Mouse (Mus musculus) kidney, embryonic 16.5 days (tissue): ENCODE results near the gene Ntm. TPM values are rescaled to one million over a fixed set of nuclear protein-coding genes. Genes with fewer than 3 reads are reported as not detected.

ENCODE experiments used
- ATAC-seq: fragments of 200-750 bp; cut with Nextera tagmentation; 2 replicates; pipeline ENCODE4 v1.8.0; 2017; ENCODE audit warnings: moderate TSS enrichment; ENCODE audit not compliant: low FRiP score, low TSS enrichment
- H3K27ac ChIP-seq: fragments of 300-500 bp; sonication (generic); 2 replicates; pipeline ENCODE4 v1.5.1; 2014; ENCODE audit warnings: low read length
- H3K27me3 ChIP-seq: fragments of 300-500 bp; sonication (generic); 2 replicates; pipeline ENCODE4 v1.6.1; 2014; ENCODE audit warnings: low read length, control low read depth, mixed read lengths; ENCODE audit not compliant: insufficient read depth
- H3K36me3 ChIP-seq: fragments of 300-500 bp; sonication (generic); 2 replicates; pipeline ENCODE4 v1.6.1; 2014; ENCODE audit warnings: low read length, control low read depth, mixed read lengths; ENCODE audit not compliant: insufficient read depth
- H3K4me1 ChIP-seq: fragments of 300-500 bp; sonication (generic); 2 replicates; pipeline ENCODE4 v1.6.1; 2014; ENCODE audit warnings: low read length, control low read depth, mixed read lengths; ENCODE audit not compliant: insufficient read depth
- H3K4me2 ChIP-seq: fragments of 300-500 bp; sonication (generic); replicated peaks from 2 replicates; pipeline ENCODE4 v1.6.1; 2014; ENCODE audit warnings: low read depth, low read length
- H3K4me3 ChIP-seq: fragments of 300-500 bp; sonication (generic); 2 replicates; pipeline ENCODE4 v1.5.1; 2014; ENCODE audit warnings: mild to moderate bottlenecking, low read length
- H3K9ac ChIP-seq: fragments of 300-500 bp; sonication (generic); replicated peaks from 2 replicates; pipeline ENCODE4 v1.6.1; 2014; ENCODE audit warnings: low read length
- H3K9me3 ChIP-seq: fragments of 300-500 bp; sonication (generic); 2 replicates; pipeline ENCODE4 v1.6.1; 2016; ENCODE audit warnings: low read length, control low read depth
- WGBS: fragments of 180-500 bp; shearing (Covaris S2); extraction: QIAGEN DNeasy Blood & Tissue Kit; methylation state at CpG from one replicate; pipeline ENCODE4 v1.1.7; 2014; 5-methylcytosine and 5-hydroxymethylcytosine counted together
- polyA plus RNA-seq: library from polyadenylated mRNA; unstranded; fragments of >200 nt; fragmentation: Nextera tagmentation; extraction: Ambion mirVana; gene quantifications from 2 replicates; pipeline ENCODE4 v1.2.1, GENCODE M21; 2015

Gene Ntm
- polyA plus RNA-seq, 1 experiment from 2014 or later = 42.1 TPM

DNA sequence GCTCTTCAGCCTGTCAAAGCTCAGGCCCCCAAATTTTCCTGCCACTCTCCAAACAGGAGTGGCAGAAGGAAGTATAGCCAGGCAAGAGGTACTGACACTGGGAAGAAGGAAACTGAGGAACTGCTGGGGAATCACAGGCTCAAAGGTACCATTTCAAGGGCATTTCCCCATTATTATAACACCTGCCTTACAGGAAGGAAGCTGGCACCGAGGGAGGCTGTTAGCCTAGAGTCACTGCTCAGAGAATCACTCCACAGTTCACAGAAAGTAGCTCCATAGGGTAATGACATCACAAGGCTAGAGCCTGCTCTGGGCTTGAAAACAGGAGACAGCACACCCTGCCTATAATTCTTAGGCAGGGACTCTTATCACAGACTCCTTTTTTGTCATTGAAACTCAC, 643.7 kb downstream of the Ntm start:
- 4% methylated on average over 1 of the region's 1 CpGs for WGBS
- ATAC-seq = 0 out of 2 replicates have a peak, but pooled peaks have one; percentile 22
- peaks cover 32% of the 10 kb centered on the region for H3K4me1 ChIP-seq
- no peak overlapping the region for H3K4me3 ChIP-seq
- no peaks in the 10 kb centered on the region for H3K36me3 ChIP-seq
- no peak overlapping the region for H3K9ac ChIP-seq
- H3K27me3 ChIP-seq = no peaks in the 10 kb centered on the region
- H3K9me3 ChIP-seq = no peaks in the 10 kb centered on the region
- H3K4me2 ChIP-seq = no peak overlapping the region
- peak overlapping the region; percentile 64 for H3K27ac ChIP-seq

DNA sequence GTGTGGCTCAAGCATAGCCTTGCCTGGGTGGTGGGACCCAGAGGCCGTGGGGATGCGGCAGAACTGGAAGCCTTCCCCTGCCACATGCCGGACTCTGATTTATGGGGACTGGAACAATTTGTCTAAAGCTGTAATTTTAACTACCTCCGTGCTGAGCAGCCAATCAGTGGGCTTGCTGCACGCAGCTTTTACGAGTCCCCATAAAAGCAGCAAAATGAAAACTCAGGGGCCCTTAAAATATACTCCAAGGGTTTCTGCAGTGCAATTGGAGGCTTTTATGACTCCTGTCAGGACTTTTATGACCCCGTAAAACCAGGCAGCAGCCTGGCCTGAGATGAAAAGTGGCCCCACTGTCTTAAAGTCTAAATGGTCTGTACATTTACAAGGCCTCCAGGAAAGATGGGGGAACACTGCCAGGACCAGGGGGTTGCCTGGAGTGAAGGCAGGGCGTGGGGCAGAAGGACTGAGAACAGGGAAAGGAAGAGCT, 644.2 kb downstream of the Ntm start:
- ATAC-seq = peak; percentile 80

DNA sequence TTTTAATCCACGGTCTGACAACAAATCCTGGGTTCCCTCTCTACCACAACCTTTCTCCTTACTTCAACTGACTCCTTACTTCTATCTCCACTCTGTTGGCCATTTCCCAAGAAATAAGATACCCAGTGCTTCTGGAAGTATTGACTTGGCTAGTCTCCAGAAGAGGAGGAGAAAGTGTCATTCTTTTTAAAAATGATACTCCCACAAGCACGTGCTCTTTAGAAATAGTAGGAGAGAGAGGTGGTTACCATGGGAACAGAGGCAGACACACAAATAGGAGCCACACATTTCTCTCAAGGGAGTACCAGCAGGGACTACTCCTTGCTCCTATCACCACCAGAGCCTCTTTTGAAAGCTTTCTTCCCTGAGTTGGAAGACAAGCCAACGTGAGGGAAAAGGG, 645.3 kb downstream of the Ntm start:
- 15% methylated on average over 3 of the region's 3 CpGs for WGBS
- peak; percentile 54; the same call in 1 of the 2 replicates for ATAC-seq
- H3K9me3 ChIP-seq = no peaks in the 10 kb centered on the region
- no peaks in the 10 kb centered on the region for H3K27me3 ChIP-seq
- no peak overlapping the region for H3K9ac ChIP-seq
- no peaks in the 10 kb centered on the region for H3K36me3 ChIP-seq
- no peak overlapping the region for H3K4me2 ChIP-seq
- H3K4me1 ChIP-seq = peaks cover 32% of the 10 kb centered on the region
- H3K27ac ChIP-seq = peak overlapping the region; percentile 27
- H3K4me3 ChIP-seq = no peak overlapping the region

More for the DNA sequence above, 644.2 kb downstream of the Ntm start:
- H3K4me2 ChIP-seq = no peak overlapping the region; the same call in 1 of the 2 replicates
- no peaks in the 10 kb centered on the region for H3K27me3 ChIP-seq
- no peak overlapping the region for H3K4me3 ChIP-seq
- H3K27ac ChIP-seq = peak overlapping the region; percentile 64
- peaks cover 32% of the 10 kb centered on the region for H3K4me1 ChIP-seq
- no peaks in the 10 kb centered on the region for H3K9me3 ChIP-seq
- no peak overlapping the region for H3K9ac ChIP-seq
- 6% methylated on average over 8 of the region's 8 CpGs for WGBS
- H3K36me3 ChIP-seq = no peaks in the 10 kb centered on the region

DNA sequence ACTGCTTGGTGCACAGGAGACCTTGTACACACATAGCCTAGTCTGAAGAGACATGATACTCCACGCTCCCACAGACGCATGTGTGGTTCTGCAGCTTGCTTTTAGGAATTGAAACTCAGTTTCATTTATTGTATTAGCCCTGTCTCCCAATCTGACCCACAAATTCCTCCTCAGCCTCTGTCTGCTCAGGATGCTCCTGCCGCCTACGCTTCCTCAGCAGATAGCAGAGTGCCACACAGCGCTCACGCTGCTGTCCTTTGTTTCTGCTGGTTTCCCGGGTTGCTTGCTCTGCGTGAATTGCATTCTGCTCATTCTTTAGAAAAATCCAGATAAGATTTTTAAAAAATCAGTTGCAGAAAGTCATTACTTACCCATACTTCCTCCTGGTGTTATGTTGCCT, 647.1 kb downstream of the Ntm start:
- H3K4me1 ChIP-seq = peaks cover 32% of the 10 kb centered on the region
- no peak overlapping the region for H3K27ac ChIP-seq
- WGBS = 71% methylated on average over 8 of the region's 8 CpGs
- no peak overlapping the region for H3K4me3 ChIP-seq
- H3K9me3 ChIP-seq = no peaks in the 10 kb centered on the region
- no peak for ATAC-seq
- no peaks in the 10 kb centered on the region for H3K27me3 ChIP-seq
- no peak overlapping the region for H3K9ac ChIP-seq
- no peaks in the 10 kb centered on the region for H3K36me3 ChIP-seq
- H3K4me2 ChIP-seq = no peak overlapping the region

DNA sequence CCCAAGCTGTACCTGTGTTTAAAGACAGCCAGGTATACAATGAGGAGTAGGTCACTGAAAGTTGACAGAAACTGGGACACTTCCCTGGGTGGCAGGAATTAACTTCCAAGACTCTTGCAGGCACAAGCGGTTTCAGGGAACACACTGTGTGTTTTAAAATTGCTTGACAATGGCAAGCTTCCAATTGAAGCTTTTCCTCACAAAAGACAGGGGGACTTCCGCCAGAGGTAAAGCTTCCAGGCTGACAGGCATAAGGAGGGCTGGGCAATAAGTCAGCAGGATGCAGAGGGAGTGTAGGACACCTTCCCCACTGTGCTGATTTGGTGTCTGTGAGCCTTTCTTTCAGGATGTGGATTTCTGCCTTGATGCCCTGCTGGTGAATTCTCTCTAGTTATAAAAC, 656.0 kb downstream of the Ntm start:
- Histone ChIP-seq H3K4me2 (no peak overlapping the region), H3K27me3 (no peaks in the 10 kb centered on the region), H3K36me3 (no peaks in the 10 kb centered on the region), H3K9me3 (no peaks in the 10 kb centered on the region), H3K4me1 (no peaks in the 10 kb centered on the region), H3K4me3 (no peak overlapping the region), H3K9ac (no peak overlapping the region), H3K27ac (no peak overlapping the region)
- 31% methylated on average over 2 of the region's 2 CpGs for WGBS
- no peak for ATAC-seq

DNA sequence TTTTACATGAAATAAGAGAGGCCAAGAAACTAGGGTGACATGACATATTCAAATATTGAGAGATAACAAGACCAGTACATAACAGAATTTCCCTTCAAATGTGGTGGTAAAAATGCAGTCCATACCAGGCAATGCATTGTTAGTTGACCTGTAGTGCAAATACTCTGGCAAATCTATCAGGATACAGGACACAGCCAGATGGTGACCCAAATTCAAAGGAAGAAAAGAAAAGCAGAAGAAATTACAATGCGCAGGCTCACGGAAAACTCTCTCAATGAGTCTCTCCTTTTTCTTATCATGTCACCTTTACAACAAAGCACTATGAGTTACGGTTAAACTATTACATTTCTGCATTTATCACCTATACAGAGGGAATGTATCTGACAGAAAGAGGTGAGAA, 664.6 kb downstream of the Ntm start:
- no peak overlapping the region for H3K27ac ChIP-seq
- H3K9me3 ChIP-seq = no peaks in the 10 kb centered on the region
- no peaks in the 10 kb centered on the region for H3K36me3 ChIP-seq
- H3K9ac ChIP-seq = no peak overlapping the region
- ATAC-seq = no peak
- WGBS = 91% methylated on average over 3 of the region's 3 CpGs
- H3K4me3 ChIP-seq = no peak overlapping the region
- no peak overlapping the region for H3K4me2 ChIP-seq
- H3K27me3 ChIP-seq = no peaks in the 10 kb centered on the region
- H3K4me1 ChIP-seq = no peaks in the 10 kb centered on the region

DNA sequence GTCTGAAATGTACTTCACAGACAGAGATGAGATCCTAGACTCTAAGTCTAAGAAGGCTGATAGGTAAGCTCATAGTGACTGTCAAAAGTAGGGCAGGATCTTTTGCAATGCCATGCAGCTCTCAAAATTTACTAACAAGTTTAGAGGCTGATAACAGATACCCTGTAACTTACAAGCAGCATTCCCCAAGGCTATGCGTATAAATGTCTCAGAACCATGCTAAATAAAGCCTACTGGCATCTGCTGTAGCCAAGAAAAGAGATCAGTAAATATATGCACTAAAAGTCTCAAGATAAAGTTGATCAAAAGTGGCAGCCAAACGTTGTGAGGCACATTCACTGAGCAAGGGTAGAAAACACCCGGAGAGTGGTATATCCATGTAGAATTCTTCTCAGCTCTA, 666.2 kb downstream of the Ntm start:
- no peak overlapping the region for H3K4me2 ChIP-seq
- ATAC-seq = no peak
- no peaks in the 10 kb centered on the region for H3K4me1 ChIP-seq
- no peak overlapping the region for H3K9ac ChIP-seq
- no peaks in the 10 kb centered on the region for H3K27me3 ChIP-seq
- no peaks in the 10 kb centered on the region for H3K9me3 ChIP-seq
- H3K36me3 ChIP-seq = no peaks in the 10 kb centered on the region
- WGBS = 84% methylated on average over 3 of the region's 3 CpGs
- H3K27ac ChIP-seq = no peak overlapping the region
- H3K4me3 ChIP-seq = no peak overlapping the region

DNA sequence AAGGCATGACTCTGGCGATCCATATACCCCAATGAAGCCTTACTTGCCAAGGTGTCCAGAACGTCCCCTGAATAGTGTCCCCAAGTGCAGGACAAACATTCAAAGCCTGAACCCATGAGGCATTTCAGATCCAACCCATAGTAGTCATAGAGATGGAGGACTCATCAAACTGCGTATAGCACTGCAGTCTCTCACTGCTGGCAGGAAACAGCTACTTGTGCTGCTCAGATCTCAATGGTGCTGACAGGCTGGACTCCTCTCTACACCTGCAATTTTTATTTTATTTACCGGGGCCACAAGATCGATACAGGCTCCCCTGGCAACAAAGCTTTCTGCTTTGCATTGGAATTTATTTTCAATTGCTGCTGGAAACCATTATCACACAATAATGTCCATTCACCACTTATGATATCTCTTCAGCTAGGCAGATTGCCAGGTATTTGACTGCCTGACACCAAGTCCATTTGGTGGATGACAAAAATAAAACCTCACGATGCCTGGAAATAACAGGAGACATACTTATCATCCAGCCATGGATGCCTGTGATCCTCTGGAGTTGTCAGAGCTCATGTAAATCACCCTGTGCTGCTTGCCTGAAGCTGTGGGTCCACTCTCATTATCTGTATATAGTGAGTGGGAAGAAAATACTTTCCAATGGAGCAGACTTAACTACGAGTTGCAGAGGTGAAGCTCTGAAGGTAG, 674.8 kb downstream of the Ntm start:
- 82% methylated on average over 7 of the region's 7 CpGs for WGBS
- no peak overlapping the region for H3K4me3 ChIP-seq
- ATAC-seq = no peak
- no peak overlapping the region for H3K4me2 ChIP-seq
- no peak overlapping the region for H3K9ac ChIP-seq
- no peaks in the 10 kb centered on the region for H3K36me3 ChIP-seq
- no peaks in the 10 kb centered on the region for H3K4me1 ChIP-seq
- no peak overlapping the region for H3K27ac ChIP-seq
- H3K9me3 ChIP-seq = no peaks in the 10 kb centered on the region
- H3K27me3 ChIP-seq = no peaks in the 10 kb centered on the region

DNA sequence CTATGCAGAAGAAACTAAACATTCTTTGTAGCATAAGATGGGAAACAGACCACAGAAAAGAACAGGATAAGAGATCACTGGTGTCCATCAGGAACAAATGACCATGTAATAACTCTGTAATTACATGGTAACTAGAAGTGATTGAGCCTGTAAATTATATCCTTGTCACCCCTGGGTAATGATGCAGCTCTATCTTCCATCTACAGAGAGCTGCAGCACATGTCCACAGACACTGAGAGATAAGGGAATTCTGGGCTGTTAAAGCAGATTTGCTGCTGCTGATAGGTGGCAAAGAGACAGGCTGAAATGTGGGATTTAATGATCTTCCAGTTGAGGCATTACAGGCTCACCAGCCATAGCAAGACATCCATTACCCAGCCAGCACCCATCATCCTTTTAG, 677.8 kb downstream of the Ntm start:
- H3K27ac ChIP-seq = no peak overlapping the region
- no peak overlapping the region for H3K9ac ChIP-seq
- H3K4me3 ChIP-seq = no peak overlapping the region
- H3K9me3 ChIP-seq = no peaks in the 10 kb centered on the region
- no peak overlapping the region for H3K4me2 ChIP-seq
- H3K27me3 ChIP-seq = no peaks in the 10 kb centered on the region
- no peaks in the 10 kb centered on the region for H3K36me3 ChIP-seq
- H3K4me1 ChIP-seq = no peaks in the 10 kb centered on the region
- no peak for ATAC-seq

DNA sequence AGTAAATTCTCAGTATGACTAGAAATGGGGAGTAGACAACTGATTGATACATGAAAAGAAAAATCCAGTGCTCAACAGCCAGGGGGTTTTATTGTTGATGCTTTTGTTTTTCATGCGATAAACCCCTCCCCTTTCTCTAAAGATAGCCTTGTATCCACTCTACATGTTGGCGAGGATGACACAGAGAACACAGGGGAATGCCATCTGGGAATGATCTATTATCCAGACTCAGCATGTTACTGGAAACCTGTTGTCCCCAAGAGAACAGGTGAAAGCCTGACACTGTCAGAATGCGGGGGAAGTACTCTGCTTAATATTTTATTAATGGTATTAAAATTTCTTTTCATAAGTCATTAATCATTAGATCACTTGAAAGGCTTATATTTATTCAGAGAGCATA, 690.1 kb downstream of the Ntm start:
- Histone ChIP-seq H3K4me3 (no peak overlapping the region), H3K9me3 (no peaks in the 10 kb centered on the region), H3K4me1 (no peaks in the 10 kb centered on the region), H3K9ac (no peak overlapping the region), H3K27ac (no peak overlapping the region), H3K4me2 (no peak overlapping the region), H3K36me3 (no peaks in the 10 kb centered on the region), H3K27me3 (no peaks in the 10 kb centered on the region)
- 87% methylated on average over 3 of the region's 3 CpGs for WGBS
- no peak for ATAC-seq
